Mouse (Mus musculus): ENCODE results near the gene Atrnl1.
A peak's percentile ranks its signal among the peaks of the same experiment; 100 is the strongest.

Atrnl1 gene

GRCm38 (mm10) chr19:57963874-57964273 is 353.0 kb downstream of the Atrnl1 start:
- DNase-seq (ENCODE audit: low spot score in 2 of 2): no peak

- peak; percentile 35 to 45 for DNase-seq (ENCODE audit: low spot score in 2 of 2)
These were observed 358.9 kb downstream of the Atrnl1 start for GRCm38 (mm10) chr19:57969766-57970165.

- DNase-seq (ENCODE audit: low spot score in 2 of 2): no peak
These were observed 359.6 kb downstream of the Atrnl1 start for GRCm38 (mm10) chr19:57970342-57970895.

DNA sequence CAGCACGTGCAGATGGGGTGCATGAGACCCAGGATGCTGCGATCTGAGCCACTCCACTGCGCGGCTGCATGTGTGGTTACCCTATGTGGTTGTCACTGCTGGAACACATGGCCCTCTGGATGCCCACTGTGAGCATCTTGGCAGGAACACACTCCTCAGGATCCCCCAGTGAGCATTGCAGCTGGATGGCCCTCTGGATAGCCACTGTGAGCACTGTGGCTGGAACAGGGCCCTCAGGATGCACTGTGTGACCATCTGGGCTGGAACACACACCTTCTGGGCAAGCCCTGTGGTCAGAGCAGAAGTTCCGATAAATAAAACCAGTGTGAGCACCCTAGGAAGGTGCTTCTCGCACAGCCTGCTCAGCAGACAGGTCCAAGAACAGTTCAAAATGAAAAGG is 364.4 kb downstream of the Atrnl1 start:
- no peak for DNase-seq (ENCODE audit: low spot score in 2 of 2)

GRCm38 (mm10) chr19:57985918-57986900 is 375.4 kb downstream of the Atrnl1 start:
- peak in 1 of 2 experiments; percentile 2 for DNase-seq (ENCODE audit: low spot score in 2 of 2)

GRCm38 (mm10) chr19:57987696-57988393 is 377.0 kb downstream of the Atrnl1 start:
- DNase-seq (ENCODE audit: low spot score in 2 of 2): no peak

DNA sequence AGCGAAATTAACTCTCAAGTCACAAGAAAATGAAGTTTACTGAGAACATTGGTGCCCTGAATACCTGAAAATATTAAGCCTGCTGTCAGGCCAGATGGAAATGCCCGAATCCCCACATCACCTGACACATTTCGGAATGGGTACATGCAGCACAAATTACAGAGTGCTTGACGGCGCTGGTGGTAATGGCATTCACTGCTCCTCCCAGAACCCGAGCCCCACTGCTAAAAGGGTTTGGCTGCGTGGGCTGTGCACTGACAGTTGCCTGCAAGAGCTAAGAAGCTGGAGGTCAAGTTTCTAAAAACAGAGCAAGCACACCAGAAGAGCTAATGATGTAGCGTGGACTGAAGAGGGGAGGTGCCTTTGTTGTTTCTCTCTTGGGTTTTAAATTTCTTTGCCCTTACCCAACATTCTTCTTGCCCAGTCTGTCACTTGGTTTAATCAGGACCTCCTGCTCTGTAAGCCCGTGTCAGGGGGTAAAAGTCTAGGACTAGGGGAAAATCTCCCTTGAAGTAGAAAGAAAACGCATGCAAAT is 377.8 kb downstream of the Atrnl1 start:
- DNase-seq (ENCODE audit: low spot score in 2 of 2): no peak

DNA sequence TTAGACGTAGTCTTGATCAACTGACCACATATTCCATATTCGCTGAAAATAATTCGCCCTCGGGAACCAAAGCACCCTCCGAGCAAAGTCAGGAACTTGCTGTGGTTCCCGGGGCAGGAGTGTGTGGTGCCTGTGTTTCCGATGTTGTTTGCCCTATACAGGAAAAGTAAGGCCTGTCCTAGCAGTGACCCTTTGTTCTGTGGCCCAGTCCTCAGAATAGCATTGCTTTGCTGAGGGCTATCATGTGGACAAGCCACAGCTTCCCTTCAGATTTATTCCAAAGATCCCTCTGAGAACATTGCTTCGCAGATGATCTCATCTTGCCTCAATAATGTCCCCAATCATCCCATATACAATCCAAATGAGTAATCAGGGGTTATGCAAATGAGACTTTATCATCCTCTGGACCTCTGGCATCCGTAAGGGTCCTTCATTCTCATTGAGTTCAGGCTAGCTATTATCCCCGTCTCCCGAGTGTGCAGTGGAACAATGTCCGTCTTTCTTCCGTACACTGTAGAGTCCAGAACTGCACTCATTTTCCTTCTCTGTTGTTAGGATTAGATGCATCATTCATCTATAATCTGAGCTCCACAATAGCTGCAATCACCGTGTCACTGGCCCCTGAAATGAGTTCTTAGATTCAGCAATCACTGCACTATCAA is 380.4 kb downstream of the Atrnl1 start:
- DNase-seq (ENCODE audit: low spot score in 2 of 2): peak in 1 of 2 experiments; percentile 2

DNA sequence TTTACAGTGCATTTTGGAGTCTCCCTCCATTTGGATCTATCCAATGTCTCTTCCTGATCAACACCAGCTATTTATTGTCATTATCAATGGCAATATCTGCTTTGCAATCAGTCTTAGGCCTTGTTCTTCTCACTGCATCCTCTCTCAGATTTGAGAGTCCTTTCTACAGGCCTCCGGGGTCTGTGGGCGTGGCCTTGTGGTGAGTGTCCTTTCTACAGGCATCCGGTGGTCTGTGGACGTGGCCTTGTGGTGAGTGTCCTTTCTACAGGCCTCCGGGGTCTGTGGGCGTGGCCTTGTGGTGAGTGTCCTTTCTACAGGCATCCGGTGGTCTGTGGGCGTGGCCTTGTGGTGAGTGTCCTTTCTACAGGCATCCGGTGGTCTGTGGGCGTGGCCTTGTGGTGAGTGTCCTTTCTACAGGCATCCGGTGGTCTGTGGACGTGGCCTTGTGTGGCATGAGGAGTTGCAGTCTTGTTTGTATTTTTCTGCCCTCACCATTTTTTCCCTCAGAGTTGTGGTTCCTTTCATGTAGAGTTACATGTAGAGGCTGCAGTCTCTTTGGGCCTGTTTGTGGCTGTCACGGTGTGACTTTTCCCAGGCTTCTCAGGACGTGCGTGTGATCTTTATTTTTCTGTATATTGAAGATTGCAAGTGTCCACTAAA is 383.5 kb downstream of the Atrnl1 start:
- peak in 1 of 2 experiments; percentile 0 for DNase-seq (ENCODE audit: low spot score in 2 of 2)

DNA sequence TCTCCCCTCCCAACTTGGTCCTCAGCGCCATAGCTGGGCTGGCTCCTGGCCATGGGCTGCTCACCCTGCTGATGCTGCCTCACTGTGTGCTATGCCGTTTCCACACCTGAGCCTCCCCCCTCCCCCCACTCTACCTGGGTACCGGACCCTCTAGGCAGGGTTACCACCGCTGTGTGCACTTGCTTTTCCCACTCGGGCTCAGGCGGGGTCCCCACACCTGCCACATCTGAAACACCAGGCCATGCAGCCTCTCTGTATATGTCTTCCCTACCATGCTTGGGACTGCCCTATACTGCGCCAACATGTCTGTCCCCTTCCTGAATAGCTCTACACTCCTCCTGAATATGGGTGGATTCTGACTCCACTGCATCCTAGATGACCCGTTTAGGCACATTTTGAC is 384.2 kb downstream of the Atrnl1 start:
- DNase-seq (ENCODE audit: low spot score in 2 of 2): peak in 1 of 2 experiments; percentile 2

DNA sequence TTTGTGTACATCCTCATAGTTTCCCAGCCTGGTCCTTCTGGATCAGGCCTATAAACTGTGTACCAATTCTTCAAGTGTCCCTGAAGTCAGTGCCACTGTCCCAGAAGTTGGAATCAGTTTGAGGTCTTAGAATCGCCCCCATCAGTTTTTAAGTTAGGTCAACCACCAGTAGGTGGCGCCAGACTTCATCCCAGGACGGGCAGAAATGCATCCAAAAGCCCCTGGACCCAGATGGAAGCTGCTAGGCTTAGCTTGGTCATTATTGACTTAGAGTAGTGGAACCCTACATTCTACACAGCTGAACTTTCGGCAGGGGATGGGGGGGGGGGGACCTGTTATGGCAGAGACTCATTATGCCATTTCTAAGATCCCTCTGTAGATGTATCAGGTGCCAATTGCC is 387.1 kb downstream of the Atrnl1 start:
- peak in 1 of 2 experiments; percentile 16 for DNase-seq (ENCODE audit: low spot score in 2 of 2)

GRCm38 (mm10) chr19:58011636-58012035 is 400.8 kb downstream of the Atrnl1 start:
- DNase-seq (ENCODE audit: low spot score in 2 of 2): peak in 1 of 2 experiments; percentile 1

DNA sequence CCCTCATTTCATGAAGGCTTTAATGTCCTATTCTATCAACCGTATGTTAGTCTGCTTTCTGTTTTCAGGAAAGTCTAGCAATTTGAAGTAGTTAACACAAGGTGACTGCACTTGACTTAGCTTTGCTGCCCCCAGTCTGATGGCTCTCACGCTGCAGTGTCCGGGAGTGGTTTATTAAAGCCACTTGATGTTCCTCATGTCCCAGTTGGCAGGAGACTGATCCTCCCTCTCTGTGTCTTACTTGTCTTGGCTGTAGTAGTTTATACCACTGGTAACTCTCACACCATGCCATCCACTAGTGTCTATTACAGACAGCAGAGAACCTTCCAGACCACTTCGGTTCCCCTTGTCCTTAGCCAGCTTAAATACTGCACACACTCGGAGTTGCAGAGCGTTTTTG is 404.9 kb downstream of the Atrnl1 start:
- peak in 1 of 2 experiments; percentile 0 for DNase-seq (ENCODE audit: low spot score in 2 of 2)

DNA sequence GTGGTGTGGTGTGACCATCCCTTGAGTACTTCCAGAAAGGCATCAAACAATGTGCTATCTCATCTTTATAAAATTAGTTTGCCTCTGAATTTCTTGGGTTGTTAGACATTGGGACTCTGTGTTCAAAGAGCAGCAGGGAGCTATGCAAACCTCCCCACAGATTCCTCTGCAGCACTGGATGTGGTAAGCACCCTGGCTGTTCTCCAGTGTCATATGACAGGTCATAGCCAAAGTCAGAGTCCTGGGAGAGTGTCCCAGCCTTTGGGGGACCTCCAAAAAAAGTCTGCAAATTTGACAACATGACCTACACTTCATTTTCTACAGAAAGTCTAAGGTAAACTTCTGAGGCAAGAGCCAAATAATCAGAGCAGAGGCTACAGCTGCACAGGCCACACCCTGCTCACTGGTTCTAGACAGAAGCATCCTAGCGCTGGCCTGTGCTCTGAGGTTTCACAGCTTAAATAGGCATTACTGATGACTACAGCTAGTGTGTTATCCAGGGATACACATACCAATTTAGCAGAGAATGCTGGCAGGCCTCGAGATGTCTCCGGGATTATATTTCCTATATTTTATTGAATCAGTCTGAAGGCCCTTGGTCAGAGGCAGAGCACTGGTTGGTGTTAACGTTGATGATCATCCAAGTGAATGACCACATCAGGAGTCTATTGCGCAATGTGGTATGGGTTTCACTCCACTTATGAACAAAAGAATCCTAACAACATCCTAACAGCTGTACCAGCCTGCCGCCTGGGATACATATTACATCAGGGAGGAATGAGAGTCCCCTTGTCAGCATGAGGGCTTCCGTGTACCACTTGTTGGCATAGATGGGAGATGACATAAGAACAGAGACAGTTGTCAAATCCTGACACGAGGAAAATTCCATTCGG is 406.0 kb downstream of the Atrnl1 start:
- peak in 1 of 2 experiments; percentile 3 for DNase-seq (ENCODE audit: low spot score in 2 of 2)

DNA sequence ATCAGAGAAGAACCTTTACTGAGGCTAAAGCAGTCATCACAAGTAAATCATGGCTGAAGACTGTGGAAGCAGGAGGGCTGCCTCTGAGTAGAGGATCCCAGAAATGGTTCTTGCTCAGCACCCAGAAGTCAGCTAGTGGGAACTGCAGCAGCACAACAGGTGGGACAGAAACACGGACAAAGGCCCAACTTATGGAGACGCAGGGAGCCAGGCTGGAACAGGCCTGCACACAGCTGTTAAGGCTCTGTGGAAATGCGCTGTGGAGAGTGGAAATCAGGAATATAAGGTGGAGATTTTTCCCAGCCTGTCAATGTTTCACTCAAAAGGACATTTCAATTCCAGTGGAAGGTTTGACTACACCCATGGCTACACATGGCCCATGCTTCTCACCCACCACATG is 406.6 kb downstream of the Atrnl1 start:
- peak in 1 of 2 experiments; percentile 2 for DNase-seq (ENCODE audit: low spot score in 2 of 2)

- peak in 1 of 2 experiments; percentile 4 for DNase-seq (ENCODE audit: low spot score in 2 of 2)
These were observed 407.9 kb downstream of the Atrnl1 start for GRCm38 (mm10) chr19:58018698-58019097.

DNA sequence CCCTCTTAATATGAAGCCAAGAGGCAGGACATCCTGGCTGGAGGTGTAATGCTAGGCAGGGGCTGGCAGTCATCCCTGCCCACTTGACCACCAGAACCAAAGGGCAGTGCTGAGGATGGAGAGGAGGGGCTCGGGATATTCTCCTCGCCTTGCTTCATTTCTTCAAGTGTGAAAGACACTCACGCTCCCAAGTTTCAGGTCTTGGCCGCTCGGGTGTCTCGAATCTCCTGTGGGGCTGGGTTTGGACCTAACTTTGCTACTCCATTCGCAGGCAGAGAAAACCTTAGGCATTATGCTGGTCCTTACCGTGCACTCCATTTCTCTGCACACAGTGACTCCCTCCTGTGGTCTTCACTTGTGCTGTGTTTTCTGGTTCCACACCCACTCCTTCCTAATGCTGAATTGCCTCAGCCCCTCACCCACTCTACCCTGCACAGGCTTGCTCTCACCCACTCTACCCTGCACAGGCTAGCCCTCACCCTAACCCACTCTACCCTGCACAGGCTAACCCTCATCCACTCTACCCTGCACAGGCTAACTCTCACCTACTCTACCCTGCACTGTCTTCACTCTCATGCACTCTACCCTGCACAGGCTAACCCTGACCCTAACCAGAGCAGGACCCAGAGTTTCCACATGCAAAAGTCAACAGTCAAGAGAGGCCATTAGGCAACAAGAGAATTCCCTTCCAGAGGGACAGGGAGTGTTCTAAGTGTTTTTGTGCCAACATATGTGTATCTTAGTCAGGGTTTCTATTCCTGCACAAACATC is 410.9 kb downstream of the Atrnl1 start:
- DNase-seq (ENCODE audit: low spot score in 2 of 2): no peak

GRCm38 (mm10) chr19:58023216-58023825 is 412.5 kb downstream of the Atrnl1 start:
- no peak for DNase-seq (ENCODE audit: low spot score in 2 of 2)

GRCm38 (mm10) chr19:58025053-58025452 is 414.2 kb downstream of the Atrnl1 start:
- DNase-seq (ENCODE audit: low spot score in 2 of 2): no peak

Data from frontal cortex, postnatal 14 days (tissue).